Mouse (Mus musculus): ENCODE measurements around the gene Hist1h2bk. TPM values are rescaled to one million over a fixed set of nuclear protein-coding genes. Genes with fewer than 3 reads are reported as not detected.
"Not testable (repeated sequence)": the region's sequence is repeated elsewhere in the genome, so short reads cannot be mapped to it uniquely, and the experiment has no call there.

Gene Hist1h2bk
- total RNA-seq, 2 experiments from 2014 or later = 67.8 to 68.6 TPM

- no peak for DNase-seq
Observed at GRCm38 (mm10) chr13:22040464-22041141, 4.9 kb downstream of the Hist1h2bk start.

- peak; percentile 95 to 96 for DNase-seq
Observed at GRCm38 (mm10) chr13:22041142-22041536, 5.5 kb downstream of the Hist1h2bk start, which contains the start of gene Hist1h4i. Gene Hist1h4i, minus strand, starts transcription at chr13:22041362.

- DNase-seq = no peak
Observed at GRCm38 (mm10) chr13:22041651-22042567, 6.2 kb downstream of the Hist1h2bk start.

DNA sequence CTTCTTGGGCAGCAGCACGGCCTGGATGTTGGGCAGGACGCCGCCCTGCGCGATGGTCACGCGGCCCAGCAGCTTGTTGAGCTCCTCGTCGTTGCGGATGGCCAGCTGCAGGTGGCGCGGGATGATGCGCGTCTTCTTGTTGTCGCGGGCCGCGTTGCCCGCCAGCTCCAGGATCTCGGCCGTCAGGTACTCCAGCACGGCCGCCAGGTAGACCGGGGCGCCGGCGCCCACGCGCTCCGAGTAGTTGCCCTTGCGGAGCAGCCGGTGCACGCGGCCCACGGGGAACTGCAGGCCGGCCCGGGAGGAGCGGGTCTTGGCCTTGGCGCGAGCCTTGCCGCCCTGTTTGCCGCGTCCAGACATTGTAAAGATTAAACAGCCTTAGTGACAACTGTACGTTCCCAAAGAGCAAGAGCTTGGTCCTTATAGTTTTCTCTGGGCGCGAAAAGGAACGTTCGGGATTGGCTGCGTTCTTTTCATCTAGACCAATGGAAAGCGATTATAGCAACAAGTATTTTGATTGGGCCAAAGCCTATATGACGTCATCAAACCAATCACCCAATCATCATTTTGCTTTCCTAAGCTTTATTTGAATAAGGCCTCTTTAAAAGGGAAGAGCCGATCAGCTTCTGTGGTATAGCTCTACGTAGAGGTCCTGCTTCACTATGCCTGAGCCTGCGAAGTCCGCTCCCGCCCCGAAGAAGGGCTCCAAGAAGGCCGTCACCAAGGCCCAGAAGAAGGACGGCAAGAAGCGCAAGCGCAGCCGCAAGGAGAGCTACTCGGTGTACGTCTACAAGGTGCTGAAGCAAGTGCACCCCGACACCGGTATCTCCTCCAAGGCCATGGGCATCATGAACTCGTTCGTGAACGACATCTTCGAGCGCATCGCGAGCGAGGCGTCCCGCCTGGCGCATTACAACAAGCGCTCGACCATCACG lies 7.2 kb downstream of the Hist1h2bk start, which contains the start of the genes Hist1h2ag and Hist1h2bj:
Hist1h2ag (minus strand) TSS at position 377 of the 935 bp plus-strand sequence.
Hist1h2bj (plus strand) TSS at position 647 of the 935 bp plus-strand sequence.
- DNase-seq = peak; percentile 78 to 79

GRCm38 (mm10) chr13:22043503-22044431 lies 8.1 kb downstream of the Hist1h2bk start:
- no peak for DNase-seq

DNA sequence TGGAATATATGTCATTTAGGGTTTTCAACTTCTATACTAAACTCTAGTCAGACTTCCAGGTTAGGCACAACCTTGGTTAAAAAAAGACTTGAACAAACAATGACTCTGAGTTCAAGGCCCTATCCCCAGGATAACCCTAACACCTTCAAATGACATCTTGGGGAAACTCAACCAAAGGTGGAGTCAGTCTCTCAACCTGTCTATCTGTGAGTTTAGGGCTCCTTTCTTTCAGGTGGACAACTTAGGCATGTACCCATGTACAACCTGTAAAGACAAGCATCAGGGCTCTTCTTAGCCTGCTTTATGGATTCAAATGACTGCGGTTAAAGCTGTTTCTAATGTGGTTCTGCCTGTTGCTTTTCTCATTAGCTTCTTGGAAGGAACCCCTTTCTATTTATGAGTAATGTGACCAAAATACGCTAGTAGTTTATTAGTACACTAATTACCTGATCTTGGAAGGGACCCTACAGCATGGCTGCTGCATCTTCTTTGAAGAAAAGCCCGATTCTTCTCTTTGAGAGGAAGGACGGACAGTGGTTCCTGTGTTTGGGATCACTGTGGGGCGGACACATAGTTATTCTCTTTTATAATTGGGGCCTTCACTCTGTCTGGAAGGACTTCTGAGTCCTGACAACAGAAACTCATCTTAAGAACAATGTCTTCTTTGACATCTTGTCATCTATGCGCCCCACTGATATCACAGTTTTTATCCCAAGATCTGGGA lies 8.9 kb downstream of the Hist1h2bk start:
- DNase-seq = no peak

DNA sequence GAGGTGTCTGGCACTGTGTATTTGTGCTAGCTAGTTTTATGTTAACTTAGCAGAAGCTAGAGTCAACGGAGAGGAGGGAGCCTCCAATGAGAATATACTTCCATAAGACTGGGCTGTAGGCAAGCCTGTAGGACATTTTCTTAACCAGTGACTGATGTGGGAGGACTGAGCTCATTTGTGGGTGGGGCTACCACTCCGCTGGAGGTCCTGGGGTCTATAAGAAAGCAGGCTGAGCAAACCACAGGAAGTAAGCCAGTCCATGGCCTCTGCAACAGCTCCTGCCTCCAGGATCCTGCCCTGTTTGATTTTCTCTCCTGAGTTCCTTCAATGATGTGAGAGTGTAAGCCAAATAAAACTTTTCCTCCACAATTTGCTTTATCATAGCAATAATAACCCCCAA lies 9.6 kb downstream of the Hist1h2bk start:
- DNase-seq = no peak

GRCm38 (mm10) chr13:22049041-22049440 lies 13.4 kb downstream of the Hist1h2bk start:
- no peak for DNase-seq

DNA sequence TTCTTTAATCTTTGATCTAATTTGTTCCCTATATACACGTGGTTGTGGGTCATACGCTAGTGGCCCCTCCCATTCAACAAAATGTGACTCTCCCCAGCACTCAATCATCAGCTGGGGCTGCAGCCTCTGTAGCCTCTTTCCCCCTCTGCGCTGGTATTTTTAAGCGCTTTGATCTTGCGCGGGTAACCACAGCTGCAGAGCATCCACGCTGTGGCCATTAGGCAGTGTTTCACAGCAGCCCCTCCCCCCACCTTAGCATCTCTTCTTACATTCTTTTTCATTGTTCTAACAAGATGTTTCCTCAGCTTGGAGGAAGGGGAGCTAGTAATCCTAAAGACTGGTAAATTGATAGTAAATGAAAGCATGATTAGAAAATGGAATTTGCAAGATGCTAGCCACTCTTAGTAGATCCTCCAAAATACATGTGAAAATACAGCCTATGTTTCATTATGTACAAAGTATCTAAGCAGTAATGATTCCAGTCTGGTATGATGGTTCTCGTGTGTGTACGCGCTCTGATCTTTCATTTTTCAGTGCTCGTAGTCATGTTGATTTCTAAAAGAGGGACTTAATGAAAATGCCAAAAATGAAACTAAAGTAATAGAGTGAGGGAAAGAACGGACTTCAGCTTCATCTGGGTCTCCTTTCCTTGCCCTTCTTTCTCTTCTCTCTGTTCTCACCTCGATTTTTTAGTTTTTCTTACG lies 14.2 kb downstream of the Hist1h2bk start:
- peak in 1 of 2 experiments; percentile 48 for DNase-seq

DNA sequence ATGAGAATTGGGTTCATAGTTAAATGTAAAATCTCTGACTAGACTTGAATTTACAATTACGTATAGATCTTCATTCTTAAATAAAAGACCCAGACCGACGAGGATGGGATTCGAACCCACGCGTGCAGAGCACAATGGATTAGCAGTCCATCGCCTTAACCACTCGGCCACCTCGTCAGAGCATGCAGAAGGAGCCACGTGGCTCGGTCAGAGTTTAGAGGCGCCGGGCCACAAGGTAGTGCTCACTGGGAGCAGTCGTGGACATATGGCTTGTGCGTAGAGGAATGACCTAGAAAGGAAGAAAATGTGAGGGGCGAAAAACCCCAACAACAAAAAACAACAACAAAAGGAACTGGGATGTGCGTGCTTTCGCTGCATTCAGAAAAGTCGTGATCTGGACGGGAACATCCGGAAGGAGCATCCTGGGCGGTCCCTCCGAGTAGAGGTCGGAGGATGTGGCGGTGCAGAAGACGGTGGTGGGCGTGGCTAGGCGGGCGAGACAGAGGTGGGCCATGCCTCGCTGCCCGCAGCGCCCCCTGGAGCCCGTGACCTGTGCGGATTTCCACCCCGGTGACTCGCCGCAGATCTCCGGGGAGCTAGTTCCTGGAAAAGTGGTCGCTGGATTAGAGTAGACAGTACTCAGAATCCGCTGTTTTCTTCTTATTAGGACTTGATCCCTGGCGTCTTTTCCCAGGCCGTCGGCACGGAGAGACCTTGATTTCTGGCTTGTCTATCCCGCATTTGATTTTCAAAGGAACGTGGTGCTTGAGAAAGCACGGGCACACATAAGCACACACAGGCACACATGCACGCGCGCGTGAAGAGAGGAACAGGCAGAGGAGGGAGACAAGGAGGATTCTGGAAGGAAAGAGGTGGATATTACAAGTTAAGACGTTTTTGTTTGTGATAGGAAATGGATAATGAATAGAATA lies 15.2 kb downstream of the Hist1h2bk start:
- peak; percentile 94 to 97 for DNase-seq

DNA sequence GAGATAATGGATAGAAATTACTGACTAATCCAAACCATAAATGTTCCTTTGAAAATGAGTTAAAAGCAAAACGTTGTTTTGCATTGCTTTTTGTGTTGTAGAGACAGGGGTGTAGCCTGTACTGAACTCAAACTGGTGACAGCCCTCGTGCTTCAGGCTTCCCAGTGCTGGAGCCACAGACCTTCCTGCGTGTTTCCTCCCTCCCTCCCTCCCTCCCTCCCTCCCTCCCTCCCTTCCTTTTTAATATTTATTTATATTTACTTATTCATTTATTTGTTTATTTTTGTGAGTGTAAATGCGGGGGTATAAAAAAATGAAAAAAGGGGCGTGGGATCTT lies 15.8 kb downstream of the Hist1h2bk start:
- DNase-seq = no peak

DNA sequence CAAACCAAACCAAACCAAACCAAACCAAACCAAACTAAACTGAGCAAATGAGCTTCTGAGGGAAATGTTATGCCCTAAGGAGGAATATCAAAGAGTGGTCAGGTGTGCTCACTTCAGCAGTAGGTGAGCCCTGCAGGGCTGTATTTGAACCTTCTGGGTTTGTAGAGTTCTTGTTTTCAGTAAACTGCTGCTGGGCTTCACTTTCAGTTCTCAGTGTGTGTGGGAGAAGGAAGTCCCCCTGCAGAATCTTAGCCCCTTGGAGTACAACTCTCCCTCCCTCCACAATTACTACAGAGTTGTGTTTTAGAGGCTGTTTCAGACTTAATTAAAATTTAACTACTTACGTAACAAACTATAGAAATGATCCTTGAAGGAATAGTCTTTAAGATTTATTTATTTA lies 18.1 kb downstream of the Hist1h2bk start:
- DNase-seq = no peak

GRCm38 (mm10) chr13:22061422-22061821 lies 25.8 kb downstream of the Hist1h2bk start:
- DNase-seq = no peak

DNA sequence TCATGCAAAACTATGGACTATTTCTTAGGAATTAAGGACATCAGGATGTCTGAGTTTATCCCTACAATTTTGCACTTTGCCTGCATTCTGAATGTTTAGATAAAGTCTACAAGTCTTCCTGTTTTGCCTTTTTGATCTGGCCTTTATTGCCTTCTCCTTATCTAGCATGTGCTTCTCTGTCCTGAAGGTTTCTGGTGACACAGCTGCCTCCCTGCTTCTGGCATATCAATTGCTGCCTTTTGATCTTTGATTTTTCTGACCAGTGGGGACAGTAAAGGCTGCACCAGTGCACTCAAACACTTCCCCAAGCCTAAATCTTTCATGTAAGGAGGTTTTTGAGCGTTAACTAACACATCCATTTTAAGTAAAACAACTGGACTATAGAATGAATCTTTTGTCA lies 27.8 kb downstream of the Hist1h2bk start:
- no peak for DNase-seq

DNA sequence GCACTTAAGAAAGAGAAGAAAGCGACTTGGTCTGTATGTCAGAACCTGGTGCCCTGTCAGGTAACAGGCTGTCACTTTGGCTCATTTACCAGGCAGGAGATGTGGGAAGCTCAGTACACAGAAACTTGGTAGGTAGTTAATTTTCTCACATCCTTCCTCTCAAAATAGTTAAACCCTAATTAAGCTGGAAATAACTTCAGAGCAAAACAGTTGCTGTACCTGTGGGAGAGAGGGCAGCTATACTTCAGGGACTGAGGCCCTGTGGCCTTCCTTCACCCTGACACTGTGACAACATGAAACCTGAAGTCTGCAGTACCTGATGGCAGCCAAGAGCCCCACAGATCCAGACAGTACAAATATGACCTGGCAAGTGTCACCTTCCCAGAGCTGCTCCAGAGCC lies 48.5 kb downstream of the Hist1h2bk start, which contains the start of gene Vmn1r188:
Vmn1r188 (plus strand) TSS at position 301 of the 400 bp plus-strand sequence.
- not testable (repeated sequence) for DNase-seq
